Mouse (Mus musculus) adrenal gland (tissue): Measurements from ENCODE around the gene Cab39l.
"Not testable (repeated sequence)": the region's sequence is repeated elsewhere in the genome, so short reads cannot be mapped to it uniquely, and the experiment has no call there.

ENCODE experiments used
- intact Hi-C: fragments of 180-260 bp; cut with DNase I; formaldehyde crosslinking; loops from one replicate; pipeline ENCODE4 v1.15.1; 2025
- long read RNA-seq, 2 experiments: library from polyadenylated mRNA; unstranded; transcript quantifications; one replicate each; pipeline ENCODE4 v2.0.0; 2020; ENCODE audit warnings: borderline replicate concordance in 1 of 2; ENCODE audit not compliant: insufficient replicate concordance in 1 of 2

The Cab39l gene
- long read RNA-seq, experiment 1, transcript Cab39l-201 (11 exons, 3,037 nt): major isoform, 19 of 30 reads
- long read RNA-seq, experiment 1, partial matches to known transcripts: 3 of 30 reads
- long read RNA-seq, experiment 1, other reads (novel, unspliced or antisense): 7 of 30 reads
- long read RNA-seq, experiment 2, transcript Cab39l-201 (11 exons, 3,037 nt): major isoform, 19 of 35 reads
- long read RNA-seq, experiment 2, partial matches to known transcripts: 6 of 35 reads
- long read RNA-seq, experiment 2, other reads (novel, unspliced or antisense): 10 of 35 reads

DNA sequence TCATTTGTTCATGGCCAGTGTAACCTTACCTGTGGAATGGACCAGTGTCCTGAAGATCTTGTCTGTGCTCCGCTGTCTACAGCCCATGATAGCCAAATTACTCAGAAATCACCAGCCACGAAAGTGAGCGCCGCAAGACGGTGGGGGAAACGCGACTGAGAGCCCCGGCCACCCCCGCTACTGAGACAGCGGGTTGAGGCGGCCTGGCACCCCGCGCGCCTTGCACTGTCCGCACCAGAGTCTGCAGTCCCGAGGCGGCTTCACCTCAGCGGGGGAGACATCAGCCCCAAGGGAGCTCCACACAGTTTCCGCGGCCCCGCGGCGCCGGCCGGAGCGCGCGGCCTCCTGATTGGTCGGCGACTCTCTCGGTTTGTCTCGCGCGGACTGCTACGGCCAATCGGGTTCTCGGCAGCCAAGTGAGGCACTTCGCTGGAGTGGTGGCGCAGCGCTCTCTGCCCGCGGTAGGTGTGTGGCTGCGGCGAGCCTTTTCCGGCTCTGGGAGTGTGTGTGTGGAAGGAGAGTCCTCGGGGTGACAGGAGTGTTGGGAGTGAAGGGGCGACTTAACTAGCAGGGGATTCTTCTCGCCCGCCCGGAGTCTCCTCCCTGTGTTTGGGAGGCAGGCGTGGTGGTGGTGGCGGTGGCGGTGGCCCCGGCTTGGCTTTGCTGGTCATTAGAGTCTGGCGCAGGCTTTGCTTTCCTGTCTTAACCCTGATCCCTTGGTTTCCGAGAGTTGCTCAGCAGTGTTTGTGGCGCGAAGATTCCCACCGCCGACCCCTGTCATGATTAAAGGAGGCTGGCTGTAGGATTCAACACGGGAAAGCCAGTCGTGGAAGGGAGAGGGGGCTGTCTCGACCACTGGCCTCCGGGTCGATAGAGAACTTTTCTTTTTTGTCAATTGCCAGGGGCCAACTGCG is at the start of gene Cab39l, which contains the start of gene Setdb2:
Cab39l (plus strand) TSS at position 415 of the 914 bp plus-strand sequence.
Setdb2 (minus strand) TSS at position 327 of the 914 bp plus-strand sequence.
- intact Hi-C loops: no loop called here

- intact Hi-C loops: no loop called here
Measured at GRCm38 (mm10) chr14:59395281-59395680, 45.5 kb upstream of the Cab39l start, which contains the start of gene Phf11c. Gene Phf11c (minus strand): TSS chr14:59395381.

DNA sequence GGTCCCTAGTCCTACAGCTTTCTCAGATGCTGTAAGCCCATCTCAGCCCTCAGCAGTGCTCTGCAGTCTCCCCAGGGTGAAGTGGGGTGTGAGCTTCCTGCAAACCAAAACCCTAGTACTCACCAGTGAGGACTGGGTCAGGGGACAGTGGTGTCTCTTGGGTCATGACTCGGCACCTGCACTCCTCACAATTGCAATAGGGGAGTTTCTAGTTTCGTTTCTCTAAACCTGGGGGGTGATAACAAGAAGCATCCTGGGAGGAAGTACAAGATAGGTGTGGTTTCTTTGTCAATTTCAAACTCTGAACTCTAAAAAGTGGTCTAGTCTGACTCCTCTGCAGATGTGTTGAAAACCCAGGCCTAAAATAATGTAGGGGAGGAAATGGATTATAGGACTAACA is 43.8 kb upstream of the Cab39l start:
- intact Hi-C loops: no loop called here

- intact Hi-C loops: not testable (repeated sequence)
Measured at GRCm38 (mm10) chr14:59414979-59415378, 25.8 kb upstream of the Cab39l start.

DNA sequence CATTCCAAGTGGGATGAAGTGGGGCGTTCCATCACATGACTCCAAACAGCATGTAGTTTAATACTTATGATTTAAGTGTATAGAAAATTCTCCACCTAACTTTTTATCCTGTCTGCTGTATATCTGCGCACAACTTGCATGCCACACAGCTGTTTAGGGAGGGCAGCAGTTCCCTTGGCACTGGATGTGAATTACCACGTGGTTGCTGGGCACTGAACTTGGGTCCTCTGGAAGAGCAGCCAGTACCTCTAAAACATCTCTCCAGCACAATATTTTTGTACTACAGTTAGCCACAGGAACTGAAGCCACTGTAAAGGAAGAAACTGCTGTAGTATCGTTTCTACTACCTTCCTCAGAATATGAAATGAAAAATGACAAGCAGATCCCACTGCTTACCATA is 22.6 kb upstream of the Cab39l start:
- intact Hi-C loops: no loop called here

GRCm38 (mm10) chr14:59422912-59423663 is 17.7 kb upstream of the Cab39l start:
- intact Hi-C loops: no loop called here

GRCm38 (mm10) chr14:59430556-59430955 is 10.2 kb upstream of the Cab39l start:
- intact Hi-C loops: no loop called here

GRCm38 (mm10) chr14:59433902-59434301 is 6.9 kb upstream of the Cab39l start:
- intact Hi-C loops: no loop called here

DNA sequence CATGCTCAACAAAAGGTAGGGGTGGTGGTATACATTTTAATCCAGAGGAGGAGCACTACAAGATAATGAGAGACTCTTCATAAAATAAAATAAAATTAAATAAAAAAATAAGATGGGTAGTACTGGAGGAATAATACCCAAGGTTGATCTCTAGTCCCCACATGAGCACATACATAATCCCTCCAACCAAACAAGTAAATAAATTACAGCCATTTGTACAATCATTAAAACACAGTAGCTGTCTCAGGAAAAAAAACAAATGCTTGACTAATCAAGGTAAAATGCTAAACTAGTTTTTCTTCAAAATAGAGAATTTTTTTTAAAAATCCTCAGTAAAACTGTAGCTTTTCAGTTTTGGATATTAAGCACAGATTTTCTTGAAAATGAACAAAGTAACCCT is 5.6 kb upstream of the Cab39l start:
- intact Hi-C loops: no loop called here

- intact Hi-C loops: no loop called here
Measured at GRCm38 (mm10) chr14:59437398-59437797, 3.4 kb upstream of the Cab39l start.

GRCm38 (mm10) chr14:59438505-59438904 is 2.3 kb upstream of the Cab39l start:
- intact Hi-C loops: no loop called here

GRCm38 (mm10) chr14:59440039-59440438 is 733 bp upstream of the Cab39l start:
- intact Hi-C loops: no loop called here

DNA sequence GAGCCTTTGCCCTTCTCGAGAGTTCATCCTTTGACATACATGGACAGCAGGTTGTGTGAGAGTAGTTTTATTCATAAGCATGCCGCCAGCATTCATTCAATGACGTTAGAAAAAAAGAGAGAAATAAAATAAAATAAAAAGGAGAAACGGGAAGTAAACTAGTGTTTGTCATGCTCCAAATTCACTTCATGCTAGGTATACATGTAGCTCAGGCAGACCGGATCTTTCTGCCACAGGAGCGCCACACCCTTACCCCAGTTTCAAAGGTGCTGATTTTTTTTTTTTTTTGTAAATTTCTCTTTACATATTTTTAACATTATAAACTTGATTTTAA is 667 bp downstream of the Cab39l start:
- intact Hi-C loops: no loop called here

GRCm38 (mm10) chr14:59445421-59445820 is 4.6 kb downstream of the Cab39l start:
- intact Hi-C loops: no loop called here

DNA sequence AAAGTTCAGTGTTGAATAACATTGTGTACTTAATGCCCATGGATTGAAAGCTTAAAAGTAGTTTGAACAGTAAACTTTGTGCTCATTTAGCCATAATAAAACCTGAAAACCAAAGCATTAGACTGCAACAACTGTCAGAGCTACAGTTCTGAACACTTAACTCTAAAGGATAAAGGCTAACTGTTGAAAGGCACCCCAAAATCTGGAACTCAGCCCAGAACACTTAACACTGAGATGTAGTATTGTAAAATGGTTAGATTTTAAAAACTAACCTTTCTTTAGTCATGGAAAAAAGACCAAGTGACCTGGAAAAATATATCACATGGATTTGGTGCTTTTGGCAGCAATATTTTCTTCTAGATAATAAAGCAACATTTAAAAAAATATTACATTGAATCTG is 7.2 kb downstream of the Cab39l start:
- intact Hi-C loops: no loop called here

DNA sequence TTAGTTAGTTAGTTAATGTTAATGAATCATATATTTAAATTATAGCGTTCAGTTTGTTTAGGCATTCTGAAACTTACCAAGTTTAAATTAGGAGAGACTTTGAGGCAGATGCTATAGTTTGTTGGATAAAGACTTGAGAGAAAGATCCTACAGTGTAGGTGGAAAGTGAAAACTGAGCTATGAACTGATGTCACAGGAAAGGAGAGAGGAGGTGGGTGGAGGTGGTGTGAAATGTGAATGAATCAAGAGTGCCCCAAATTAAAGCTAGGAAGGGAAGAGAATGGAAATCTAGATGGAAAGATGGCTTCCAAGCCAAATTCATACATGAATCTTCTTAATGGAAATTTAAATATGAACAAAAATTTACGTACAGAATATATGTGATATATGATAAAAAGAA is 25.7 kb downstream of the Cab39l start:
- intact Hi-C loops: no loop called here

- intact Hi-C loops: loop anchor here (2.0 kb wide), 1 partner anchor 89 kb away; no protein-coding TSS in a partner anchor
Measured at GRCm38 (mm10) chr14:59467798-59468197, 27.0 kb downstream of the Cab39l start.

DNA sequence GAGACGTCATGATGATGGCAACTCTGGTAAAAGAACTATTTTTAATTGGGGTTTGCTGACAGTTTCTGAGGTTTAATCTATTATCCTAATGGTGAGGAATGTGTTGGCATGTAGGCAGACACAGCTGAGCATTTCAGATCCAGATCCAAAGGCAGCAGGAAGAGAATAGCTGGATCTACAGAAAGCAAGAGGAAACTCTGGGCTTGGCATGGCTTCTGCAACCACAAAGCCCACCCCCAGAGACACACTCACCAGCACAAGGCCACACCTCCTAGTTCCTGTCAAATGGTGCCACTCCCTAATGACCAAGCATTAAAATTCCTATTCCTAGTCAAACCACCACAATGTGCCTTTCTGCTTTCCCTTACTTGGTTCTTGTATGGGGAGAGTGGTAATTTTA is 30.0 kb downstream of the Cab39l start:
- intact Hi-C loops: no loop called here

GRCm38 (mm10) chr14:59478699-59479098 is 37.9 kb downstream of the Cab39l start:
- intact Hi-C loops: no loop called here

GRCm38 (mm10) chr14:59485247-59485810 is 44.6 kb downstream of the Cab39l start:
- intact Hi-C loops: no loop called here

- intact Hi-C loops: no loop called here
Measured at GRCm38 (mm10) chr14:59492376-59492775, 51.6 kb downstream of the Cab39l start.
